In genomic region chr1:16837111-16837510, GRCm38 (mm10) we compare ENCODE assay signal across 29 mouse cellular contexts.
"Had no signal": no experiment of that assay in that cellular context is flagged by ENCODE, and none has a peak within 500 bp of the region (broad histone marks: within the 10 kb centered on the region; RNA-seq: fewer than 3 reads in every experiment).

No protein-coding gene starts in this region.

- ATAC-seq: liver, embryonic 12.5 days; liver, postnatal 0 days; lung, postnatal 0 days; midbrain, embryonic 13.5 days; midbrain, embryonic 15.5 days; midbrain, embryonic 16.5 days had no signal

- H3K4me1 ChIP-seq: limb, embryonic 10.5 days; limb, embryonic 12.5 days; limb, embryonic 13.5 days; limb, embryonic 15.5 days; liver, embryonic 12.5 days; liver, embryonic 13.5 days; liver, embryonic 15.5 days; lung, embryonic 15.5 days; megakaryocyte, embryonic 14.5 days; midbrain, embryonic 10.5 days; midbrain, embryonic 12.5 days; midbrain, embryonic 13.5 days; midbrain, embryonic 15.5 days had no signal

- H3K27ac ChIP-seq: limb, embryonic 10.5 days; limb, embryonic 12.5 days; limb, embryonic 13.5 days; limb, embryonic 15.5 days; liver, embryonic 12.5 days; liver, embryonic 13.5 days; liver, embryonic 14.5 days; liver, embryonic 15.5 days; lung, embryonic 15.5 days; macrophage; midbrain, embryonic 10.5 days; midbrain, embryonic 12.5 days; midbrain, embryonic 13.5 days; midbrain, embryonic 15.5 days had no signal

- H3K9me3 ChIP-seq: limb, embryonic 10.5 days; limb, embryonic 12.5 days; limb, embryonic 13.5 days; limb, embryonic 15.5 days; liver, embryonic 12.5 days; liver, embryonic 13.5 days; liver, embryonic 15.5 days; lung, embryonic 15.5 days; megakaryocyte, embryonic 14.5 days; midbrain, embryonic 10.5 days; midbrain, embryonic 12.5 days; midbrain, embryonic 13.5 days; midbrain, embryonic 15.5 days had no signal

- H3K9ac ChIP-seq: limb, embryonic 12.5 days; limb, embryonic 13.5 days; limb, embryonic 15.5 days; liver, embryonic 12.5 days; liver, embryonic 13.5 days; liver, embryonic 14.5 days; liver, embryonic 15.5 days; liver, postnatal 0 days; lung, embryonic 14.5 days; lung, embryonic 15.5 days; midbrain, embryonic 12.5 days; midbrain, embryonic 13.5 days; midbrain, embryonic 15.5 days had no signal

- H3K27me3 ChIP-seq: limb, embryonic 12.5 days; limb, embryonic 13.5 days; limb, embryonic 15.5 days; liver, embryonic 12.5 days; liver, embryonic 13.5 days; liver, embryonic 15.5 days; lung, embryonic 15.5 days; megakaryocyte, embryonic 14.5 days; midbrain, embryonic 12.5 days; midbrain, embryonic 13.5 days; midbrain, embryonic 15.5 days had no signal

- DNase-seq: left cerebral cortex, postnatal 4 days; liver; liver, embryonic 13.5 days; liver, postnatal 0 days; lung, adult 18-20 months; lung, adult 2 months; lung, embryonic 14.5 days; lung, postnatal 10 days; lung, postnatal 14 days; lung, postnatal 36 days; lung, postnatal 4 days; midbrain, embryonic 14.5 days had no signal

- H3K4me3 ChIP-seq: limb, embryonic 10.5 days; limb, embryonic 12.5 days; limb, embryonic 13.5 days; limb, embryonic 15.5 days; liver, embryonic 12.5 days; liver, embryonic 13.5 days; liver, embryonic 15.5 days; lung, embryonic 15.5 days; megakaryocyte, embryonic 14.5 days; midbrain, embryonic 10.5 days; midbrain, embryonic 12.5 days; midbrain, embryonic 13.5 days; midbrain, embryonic 15.5 days; myocyte had no signal

- H3K36me3 ChIP-seq: limb, embryonic 10.5 days; limb, embryonic 12.5 days; limb, embryonic 13.5 days; limb, embryonic 15.5 days; liver, embryonic 12.5 days; liver, embryonic 13.5 days; liver, embryonic 15.5 days; lung, embryonic 15.5 days; midbrain, embryonic 10.5 days; midbrain, embryonic 12.5 days; midbrain, embryonic 13.5 days; midbrain, embryonic 15.5 days had no signal
